Mouse (Mus musculus): ENCODE results near the gene Gm8212. TPM values are rescaled to one million over a fixed set of nuclear protein-coding genes. Genes with fewer than 3 reads are reported as not detected.
"Not testable (repeated sequence)": the region's sequence is repeated elsewhere in the genome, so short reads cannot be mapped to it uniquely, and the experiment has no call there.

The Gm8212 gene
- polyA plus RNA-seq (2015; fragmentation: Nextera tagmentation; extraction: Ambion mirVana), result not detected in 2 replicates

DNA sequence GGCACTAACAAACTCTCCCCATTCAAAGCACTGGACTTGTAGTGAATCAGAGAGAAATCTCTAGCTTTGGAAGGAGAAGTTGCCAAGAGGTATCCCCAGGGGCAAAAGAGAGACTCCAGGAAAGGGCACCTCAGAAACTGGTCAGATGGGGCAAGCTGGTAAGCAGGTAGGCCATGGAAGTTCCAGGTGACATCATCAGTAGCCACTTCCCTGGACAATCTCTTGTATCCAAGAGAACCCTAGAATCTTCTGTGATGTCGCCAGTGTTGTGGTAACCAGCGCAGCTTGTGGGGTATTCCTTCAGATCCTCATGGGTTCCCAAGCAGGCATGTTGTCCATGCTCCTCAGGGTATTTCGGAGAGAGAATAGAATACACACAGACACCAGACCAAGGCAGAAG, at the start of gene Gm8212:
Gene Gm8212, plus strand, starts transcription at position 301 of the 400 bp plus-strand sequence.
- not testable (repeated sequence) for ATAC-seq (ENCODE audit: borderline replicate concordance, extremely low read depth, low FRiP score, low TSS enrichment); H3K4me3 ChIP-seq

DNA sequence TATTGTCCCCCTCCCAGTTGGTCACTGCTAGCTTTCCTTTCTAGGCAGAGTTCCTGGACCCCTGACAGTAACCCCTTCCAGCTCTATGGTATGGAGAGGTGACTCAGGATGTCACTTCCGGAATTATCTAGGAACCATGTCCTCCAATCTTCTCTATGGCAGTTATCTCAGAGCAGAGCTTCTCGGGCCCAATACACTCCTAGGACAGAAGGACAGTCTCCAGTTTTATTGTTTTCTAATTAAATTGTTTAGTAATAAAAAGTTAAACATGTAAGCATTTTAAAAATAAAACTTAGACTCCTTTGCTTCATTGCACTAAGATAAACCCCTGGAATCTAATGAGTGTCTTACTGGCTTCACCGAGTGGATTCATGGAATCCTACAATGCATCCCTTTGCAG, 15.7 kb downstream of the Gm8212 start, which contains the start of gene 4930503E14Rik:
Gene 4930503E14Rik, minus strand, starts transcription at position 101 of the 400 bp plus-strand sequence.
- not testable (repeated sequence) for H3K9ac ChIP-seq; H3K4me1 ChIP-seq; H3K27ac ChIP-seq; H3K4me2 ChIP-seq; H3K36me3 ChIP-seq; H3K4me3 ChIP-seq; ATAC-seq (ENCODE audit: borderline replicate concordance, extremely low read depth, low FRiP score, low TSS enrichment); H3K27me3 ChIP-seq; H3K9me3 ChIP-seq
- 79% methylated on average over 3 of the region's 3 CpGs for WGBS

More for the DNA sequence above, at the start of gene Gm8212:
- not testable (repeated sequence) for H3K9ac ChIP-seq, H3K4me1 ChIP-seq, H3K9me3 ChIP-seq, H3K27me3 ChIP-seq, H3K4me2 ChIP-seq, H3K27ac ChIP-seq, H3K36me3 ChIP-seq
- WGBS, result 92% methylated on average over 2 of the region's 3 CpGs

DNA sequence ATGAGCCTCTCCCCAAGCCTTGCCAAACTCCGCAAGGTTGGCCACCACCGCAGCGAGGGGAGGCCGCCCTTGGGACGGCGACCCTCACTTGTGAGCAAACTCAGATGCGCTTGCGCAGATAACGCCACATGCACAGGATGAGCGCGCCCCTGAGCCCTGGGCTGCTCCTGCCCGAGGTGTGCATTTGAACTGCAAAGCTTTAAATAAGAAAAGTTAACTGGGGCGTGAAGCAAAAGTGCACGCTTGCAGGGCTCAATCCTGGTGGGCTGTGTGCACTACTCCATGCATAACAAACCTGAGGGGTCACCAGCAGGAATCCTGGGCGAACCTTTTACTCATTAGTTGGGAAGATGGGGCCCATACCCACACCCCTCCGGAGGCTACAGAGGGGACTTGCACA, 50.6 kb downstream of the Gm8212 start:
- no peaks in the 10 kb centered on the region for H3K27me3 ChIP-seq
- no peak overlapping the region for H3K4me2 ChIP-seq
- no peaks in the 10 kb centered on the region for H3K36me3 ChIP-seq
- H3K27ac ChIP-seq, result no peak overlapping the region
- ATAC-seq (ENCODE audit: borderline replicate concordance, extremely low read depth, low FRiP score, low TSS enrichment), result no peak
- H3K4me3 ChIP-seq, result no peak overlapping the region
- H3K4me1 ChIP-seq, result no peaks in the 10 kb centered on the region
- no peak overlapping the region for H3K9ac ChIP-seq
- H3K9me3 ChIP-seq, result no peaks in the 10 kb centered on the region
- 89% methylated on average over 16 of the region's 16 CpGs for WGBS

Other genes with a start within 250 kb of the Gm8212 start
- not detected in 2 replicates for gene Ang5, start 240.6 kb upstream of the Gm8212 start, polyA plus RNA-seq (2015; fragmentation: Nextera tagmentation; extraction: Ambion mirVana)
- not detected in 2 replicates for gene Ang6, start 195.4 kb upstream of the Gm8212 start, polyA plus RNA-seq (2015; fragmentation: Nextera tagmentation; extraction: Ambion mirVana)
- gene Ear2, start 95.0 kb upstream of the Gm8212 start, polyA plus RNA-seq (2015; fragmentation: Nextera tagmentation; extraction: Ambion mirVana), result 3.7 and 4.3 TPM in 2 replicates
- not detected in 2 replicates for gene Gm3327, start 73.8 kb upstream of the Gm8212 start, polyA plus RNA-seq (2015; fragmentation: Nextera tagmentation; extraction: Ambion mirVana)
- not detected in 2 replicates for gene 4930503E14Rik, start 15.6 kb downstream of the Gm8212 start, polyA plus RNA-seq (2015; fragmentation: Nextera tagmentation; extraction: Ambion mirVana)
- gene Gm8220, start 87.9 kb downstream of the Gm8212 start, polyA plus RNA-seq (2015; fragmentation: Nextera tagmentation; extraction: Ambion mirVana), result not detected in 2 replicates
- not detected in 2 replicates for gene Gm5930, start 140.9 kb downstream of the Gm8212 start, polyA plus RNA-seq (2015; fragmentation: Nextera tagmentation; extraction: Ambion mirVana)
- gene Gm8229, start 167.7 kb downstream of the Gm8212 start, polyA plus RNA-seq (2015; fragmentation: Nextera tagmentation; extraction: Ambion mirVana), result not detected in 2 replicates
- not detected in 2 replicates for gene Gm3371, start 213.0 kb downstream of the Gm8212 start, polyA plus RNA-seq (2015; fragmentation: Nextera tagmentation; extraction: Ambion mirVana)
- not detected in 2 replicates for gene Gm8232, start 236.0 kb downstream of the Gm8212 start, polyA plus RNA-seq (2015; fragmentation: Nextera tagmentation; extraction: Ambion mirVana)

Data from lung, embryonic 15.5 days (tissue).